24 mouse cellular contexts compared by ENCODE assay signal in genomic region chr12:47465924-47466323, GRCm38 (mm10).
DNase-seq lines count a peak whose midpoint lies in the region; ATAC-seq and TF ChIP-seq lines count a peak whose summit lies in the region.
"Had no signal": no experiment of that assay in that cellular context is flagged by ENCODE, and none has a peak within 500 bp of the region (broad histone marks: within the 10 kb centered on the region; RNA-seq: fewer than 3 reads in every experiment).

No protein-coding gene starts in this region.

- DNase-seq in midbrain, embryonic 10.5 days (ENCODE audit: low spot score) = no peak
- DNase-seq in brain, embryonic 14.5 days (ENCODE audit: low read depth) = peak; percentile 66
- DNase-seq in midbrain, embryonic 14.5 days = peak; percentile 44
- DNase-seq in thymus, postnatal 36 days = no peak
- DNase-seq in lung, adult 18-20 months = no peak
- DNase-seq: adrenal gland, adult 8-10 months; cerebellum, adult 9-10 months; gastrocnemius, postnatal 14 days; heart, adult 18-20 months; heart, postnatal 10 days; kidney, adult 11 months; kidney, postnatal 36 days; liver, postnatal 0 days; lung, postnatal 10 days; spleen, adult 18-20 months had no signal

- H3K9me3 ChIP-seq in midbrain, embryonic 12.5 days = no peaks in the 10 kb centered on the region
- H3K9me3 ChIP-seq in midbrain, embryonic 10.5 days (replicated peaks) = no peaks in the 10 kb centered on the region
- H3K9me3 ChIP-seq in midbrain, embryonic 14.5 days (ENCODE audit: control insufficient read depth, low read length) = no peaks in the 10 kb centered on the region
- H3K9me3 ChIP-seq in neural tube, embryonic 15.5 days (replicated peaks) = no peaks in the 10 kb centered on the region
- H3K9me3 ChIP-seq: embryonic facial prominence, embryonic 15.5 days; heart, embryonic 12.5 days; kidney, embryonic 15.5 days; limb, embryonic 12.5 days had no signal

- 0 out of 2 replicates have a peak, but pooled peaks have one; percentile 23 for ATAC-seq in midbrain, embryonic 12.5 days (ENCODE audit: low FRiP score, low read depth)
- peak; percentile 72 for ATAC-seq in midbrain, embryonic 14.5 days (ENCODE audit: low FRiP score, low TSS enrichment)
- peak; percentile 47; the same call in 1 of the 2 replicates for ATAC-seq in neural tube, embryonic 15.5 days (ENCODE audit: low FRiP score)
- ATAC-seq: forebrain, embryonic 16.5 days; liver, postnatal 0 days; Patski had no signal

- no peaks in the 10 kb centered on the region for H3K36me3 ChIP-seq in midbrain, embryonic 12.5 days
- no peaks in the 10 kb centered on the region for H3K36me3 ChIP-seq in midbrain, embryonic 10.5 days
- no peaks in the 10 kb centered on the region for H3K36me3 ChIP-seq in midbrain, embryonic 14.5 days (ENCODE audit: control insufficient read depth, insufficient read depth, low read length)
- no peaks in the 10 kb centered on the region for H3K36me3 ChIP-seq in neural tube, embryonic 15.5 days
- H3K36me3 ChIP-seq: embryonic facial prominence, embryonic 15.5 days; heart, embryonic 12.5 days; kidney, embryonic 15.5 days; limb, embryonic 12.5 days had no signal

- no peaks in the 10 kb centered on the region for H3K27me3 ChIP-seq in midbrain, embryonic 12.5 days
- H3K27me3 ChIP-seq in midbrain, embryonic 10.5 days (ENCODE audit: low read depth, poor library complexity, severe bottlenecking) = no peaks in the 10 kb centered on the region
- no peaks in the 10 kb centered on the region for H3K27me3 ChIP-seq in midbrain, embryonic 14.5 days (ENCODE audit: control insufficient read depth, insufficient read depth, low read length)
- no peaks in the 10 kb centered on the region for H3K27me3 ChIP-seq in neural tube, embryonic 15.5 days (replicated peaks)
- H3K27me3 ChIP-seq: embryonic facial prominence, embryonic 15.5 days; heart, embryonic 12.5 days; kidney, embryonic 15.5 days; limb, embryonic 12.5 days; Patski had no signal

- no peaks in the 10 kb centered on the region for H3K4me1 ChIP-seq in midbrain, embryonic 12.5 days
- H3K4me1 ChIP-seq in midbrain, embryonic 10.5 days = no peaks in the 10 kb centered on the region
- H3K4me1 ChIP-seq in midbrain, embryonic 14.5 days (ENCODE audit: control insufficient read depth, insufficient read depth, low read length) = no peaks in the 10 kb centered on the region
- H3K4me1 ChIP-seq in neural tube, embryonic 15.5 days = no peaks in the 10 kb centered on the region
- H3K4me1 ChIP-seq: embryonic facial prominence, embryonic 15.5 days; heart, embryonic 12.5 days; kidney, embryonic 15.5 days; limb, embryonic 12.5 days had no signal

- 76% methylated on average over 5 of the region's 5 CpGs for WGBS in midbrain, embryonic 12.5 days
- 80% methylated on average over 5 of the region's 5 CpGs for WGBS in midbrain, embryonic 10.5 days
- 61% methylated on average over 5 of the region's 5 CpGs for WGBS in midbrain, embryonic 14.5 days
- 34% methylated on average over 5 of the region's 5 CpGs for WGBS in neural tube, embryonic 15.5 days

- no peak for TF ChIP-seq CTCF in brain, embryonic 14.5 days (IDR thresholded peaks at IDR 0.05; ENCODE audit: borderline replicate concordance, extremely low read depth, insufficient read depth, insufficient read length)

- H3K4me3 ChIP-seq in midbrain, embryonic 12.5 days = no peak overlapping the region
- H3K4me3 ChIP-seq in midbrain, embryonic 10.5 days = no peak overlapping the region
- H3K4me3 ChIP-seq in midbrain, embryonic 14.5 days (replicated peaks; ENCODE audit: low read depth, low read length) = no peak overlapping the region
- no peak overlapping the region for H3K4me3 ChIP-seq in neural tube, embryonic 15.5 days (replicated peaks)
- H3K4me3 ChIP-seq: embryonic facial prominence, embryonic 15.5 days; heart, embryonic 12.5 days; kidney, embryonic 15.5 days; limb, embryonic 12.5 days had no signal

- TF ChIP-seq POLR2A in brain, embryonic 14.5 days (IDR thresholded peaks at IDR 0.05; ENCODE audit: borderline replicate concordance, extremely low read depth, insufficient read depth, insufficient read length, poor library complexity, severe bottlenecking) = no peak

- H3K9ac ChIP-seq in midbrain, embryonic 12.5 days (replicated peaks) = no peak overlapping the region
- no peak overlapping the region for H3K9ac ChIP-seq in midbrain, embryonic 14.5 days (replicated peaks; ENCODE audit: low read length)
- no peak overlapping the region for H3K9ac ChIP-seq in neural tube, embryonic 15.5 days (replicated peaks)
- H3K9ac ChIP-seq: embryonic facial prominence, embryonic 15.5 days; heart, embryonic 12.5 days; kidney, embryonic 15.5 days; limb, embryonic 12.5 days; liver, postnatal 0 days had no signal

- H3K4me2 ChIP-seq in midbrain, embryonic 12.5 days (replicated peaks) = no peak overlapping the region
- no peak overlapping the region for H3K4me2 ChIP-seq in midbrain, embryonic 14.5 days (ENCODE audit: low read length)
- H3K4me2 ChIP-seq in neural tube, embryonic 15.5 days = no peak overlapping the region
- H3K4me2 ChIP-seq: embryonic facial prominence, embryonic 15.5 days; heart, embryonic 12.5 days; kidney, embryonic 15.5 days; limb, embryonic 12.5 days; liver, embryonic 11.5 days had no signal

- H3K27ac ChIP-seq in midbrain, embryonic 12.5 days (replicated peaks) = no peak overlapping the region
- no peak overlapping the region for H3K27ac ChIP-seq in midbrain, embryonic 10.5 days (replicated peaks)
- H3K27ac ChIP-seq in midbrain, embryonic 14.5 days (replicated peaks; ENCODE audit: low read depth, low read length) = peak overlapping the region; percentile 37; the same call in 1 of the 2 replicates
- H3K27ac ChIP-seq in neural tube, embryonic 15.5 days (replicated peaks) = no peak overlapping the region
- H3K27ac ChIP-seq: embryonic facial prominence, embryonic 15.5 days; kidney, embryonic 15.5 days; limb, embryonic 12.5 days had no signal

Comparison
In these comparisons a context has a peak if more than half of its experiments do, and no peak if none do; other contexts are left out.
1. DNase-seq: peak in brain, embryonic 14.5 days (single experiment) and midbrain, embryonic 14.5 days (single experiment); none in midbrain, embryonic 10.5 days (single experiment), thymus, postnatal 36 days (0 of 2) and lung, adult 18-20 months (0 of 2).
2. Peak in every context shown above with its lines, with median percentiles within 50 percentile points of each other: ATAC-seq.